Mouse (Mus musculus) NIH3T3 (cell line): Measurements from ENCODE around the gene Ncbp2.
A peak's percentile ranks its signal among the peaks of the same experiment; 100 is the strongest.

Experiments used
- DNase-seq: peaks from one replicate; pipeline ENCODE4 v3.0.0-alpha.2; 2012; ENCODE audit warnings: low read depth

The Ncbp2 gene

GRCm38 (mm10) chr16:31948345-31948774, at the start of gene Ncbp2, which contains the start of gene 0610012G03Rik:
Gene Ncbp2, plus strand, starts transcription at chr16:31948513.
Gene 0610012G03Rik, minus strand, starts transcription at chr16:31948494.
- DNase-seq: peak; percentile 99

GRCm38 (mm10) chr16:31898546-31899326, 49.6 kb upstream of the Ncbp2 start:
- no peak for DNase-seq

GRCm38 (mm10) chr16:31901886-31902285, 46.4 kb upstream of the Ncbp2 start:
- DNase-seq: no peak

- DNase-seq: no peak
Observed at GRCm38 (mm10) chr16:31903239-31903638, 45.1 kb upstream of the Ncbp2 start.

- no peak for DNase-seq
Observed at GRCm38 (mm10) chr16:31905331-31905730, 43.0 kb upstream of the Ncbp2 start.

- DNase-seq: no peak
Observed at GRCm38 (mm10) chr16:31905891-31906825, 42.2 kb upstream of the Ncbp2 start.

- peak; percentile 15 for DNase-seq
Observed at GRCm38 (mm10) chr16:31906896-31907295, 41.4 kb upstream of the Ncbp2 start.

- DNase-seq: no peak
Observed at GRCm38 (mm10) chr16:31908959-31909358, 39.4 kb upstream of the Ncbp2 start.

GRCm38 (mm10) chr16:31910281-31910847, 37.9 kb upstream of the Ncbp2 start:
- DNase-seq: no peak

- no peak for DNase-seq
Observed at GRCm38 (mm10) chr16:31917776-31918175, 30.5 kb upstream of the Ncbp2 start.

- DNase-seq: peak; percentile 94
Observed at GRCm38 (mm10) chr16:31918248-31918724, 30.0 kb upstream of the Ncbp2 start.

GRCm38 (mm10) chr16:31924368-31924767, 23.9 kb upstream of the Ncbp2 start:
- no peak for DNase-seq

- DNase-seq: no peak
Observed at GRCm38 (mm10) chr16:31926091-31926490, 22.2 kb upstream of the Ncbp2 start.

GRCm38 (mm10) chr16:31926547-31927182, 21.6 kb upstream of the Ncbp2 start:
- DNase-seq: no peak

- no peak for DNase-seq
Observed at GRCm38 (mm10) chr16:31927412-31927811, 20.9 kb upstream of the Ncbp2 start.

- no peak for DNase-seq
Observed at GRCm38 (mm10) chr16:31931330-31931729, 17.0 kb upstream of the Ncbp2 start.

- DNase-seq: no peak
Observed at GRCm38 (mm10) chr16:31932255-31932654, 16.1 kb upstream of the Ncbp2 start.

- DNase-seq: peak; percentile 95
Observed at GRCm38 (mm10) chr16:31932840-31933697, 15.2 kb upstream of the Ncbp2 start.

- no peak for DNase-seq
Observed at GRCm38 (mm10) chr16:31933751-31934549, 14.4 kb upstream of the Ncbp2 start, which contains the start of gene Pigz. Gene Pigz, plus strand, starts transcription at chr16:31933851.

- no peak for DNase-seq
Observed at GRCm38 (mm10) chr16:31934550-31935010, 13.7 kb upstream of the Ncbp2 start.
